Mouse (Mus musculus) adrenal gland, adult (tissue): ENCODE measurements around the gene Bbs12.

ENCODE experiments used
- DNase-seq, 2 experiments: peaks; one replicate each; pipeline ENCODE4 v3.0.0; 2022 to 2023; ENCODE audit warnings: low spot score in 1 of 2; ENCODE audit not compliant: inconsistent age in 2 of 2

Bbs12 gene

DNA sequence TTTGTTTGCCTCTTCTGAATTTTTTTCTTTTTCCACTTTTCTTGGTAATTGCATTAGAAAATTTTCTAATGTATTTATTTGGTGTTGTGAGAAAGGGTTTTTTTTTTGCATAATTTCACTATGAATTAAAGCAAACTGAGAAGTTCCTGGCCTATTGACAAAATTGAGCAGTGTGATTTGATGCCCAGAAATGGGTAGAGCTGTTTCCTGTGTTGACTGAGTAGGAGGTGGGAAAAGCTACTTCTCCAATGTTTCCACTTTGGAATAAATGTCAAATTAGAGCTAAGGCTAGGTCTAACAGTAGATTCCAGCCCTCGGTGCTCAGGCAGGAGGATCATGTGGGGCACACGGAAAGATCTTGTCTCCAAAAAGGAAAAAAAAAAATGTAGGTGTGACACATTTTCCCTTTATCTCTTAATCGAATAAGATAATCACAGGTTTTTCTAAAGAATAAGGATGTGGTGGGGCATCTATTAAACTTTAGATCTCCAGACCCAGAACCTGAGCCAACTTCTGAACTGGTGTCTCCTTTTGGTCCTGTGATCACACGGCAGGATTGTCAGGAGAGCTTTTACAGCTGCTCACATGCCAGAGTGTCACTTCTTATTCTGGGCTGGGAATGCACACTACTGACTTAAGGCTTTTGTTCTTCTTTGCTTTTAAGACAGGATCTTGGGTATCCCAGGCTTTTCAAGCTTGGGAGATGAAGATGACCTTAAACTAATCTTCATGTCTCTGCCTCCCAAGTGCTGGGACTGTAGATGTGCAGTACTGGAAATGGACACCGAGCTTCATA is 13.2 kb downstream of the Bbs12 start:
- no peak for DNase-seq

DNA sequence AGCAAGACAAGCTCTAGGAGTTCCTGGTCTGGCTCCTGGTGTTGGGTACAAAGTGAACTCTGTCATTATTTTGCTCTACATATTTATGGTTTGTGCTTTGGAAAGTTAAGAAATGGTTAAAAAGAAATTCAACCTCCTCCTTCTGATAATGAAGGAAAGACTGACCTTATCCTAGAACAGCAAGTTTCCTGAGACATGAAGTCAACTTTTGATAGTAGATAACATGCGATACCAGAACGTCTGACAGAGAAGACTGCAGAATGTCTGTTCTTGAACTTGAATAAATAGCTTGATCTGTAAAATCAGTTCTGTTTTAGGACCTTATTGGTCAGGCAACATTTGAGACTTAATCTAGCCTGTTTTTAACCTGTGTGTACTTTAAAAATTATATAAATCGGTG is 14.3 kb downstream of the Bbs12 start:
- no peak for DNase-seq

DNA sequence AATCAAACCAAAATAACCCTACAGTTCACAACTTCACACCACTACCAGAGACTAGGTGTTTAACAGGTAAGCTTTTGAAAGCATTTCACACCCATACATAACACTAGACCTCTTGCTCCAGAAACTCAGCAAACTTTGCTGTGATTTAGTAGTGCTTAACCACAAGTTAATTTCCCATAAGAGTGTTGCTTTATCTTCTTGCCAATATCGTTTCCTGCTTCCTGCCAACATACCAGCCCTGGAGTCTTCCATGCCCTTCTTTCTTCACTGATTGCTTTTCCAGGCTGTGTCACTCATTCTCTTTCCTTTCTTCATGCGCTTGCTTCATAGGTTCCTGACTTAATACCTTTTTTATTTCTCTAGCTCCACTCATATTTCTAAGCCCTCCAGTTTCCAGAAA is 16.1 kb downstream of the Bbs12 start:
- no peak for DNase-seq

DNA sequence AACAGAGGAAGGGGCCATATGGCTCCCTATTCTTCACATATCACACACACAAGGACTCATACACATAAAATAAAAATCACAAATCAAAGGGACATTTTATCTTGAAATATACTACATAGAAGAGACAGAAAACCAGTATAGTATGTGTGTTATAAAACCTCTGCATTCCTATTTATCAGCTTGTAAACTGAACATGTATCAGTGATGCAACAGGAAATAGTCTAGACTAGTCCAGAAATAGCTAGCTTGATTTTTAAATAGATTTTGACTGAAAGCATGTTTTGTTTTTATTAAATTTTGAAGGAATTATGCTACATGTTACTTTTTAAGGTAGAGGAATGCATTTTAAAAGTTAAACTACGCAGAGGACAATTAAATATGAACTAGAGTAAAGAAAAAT is 17.6 kb downstream of the Bbs12 start:
- no peak for DNase-seq

DNA sequence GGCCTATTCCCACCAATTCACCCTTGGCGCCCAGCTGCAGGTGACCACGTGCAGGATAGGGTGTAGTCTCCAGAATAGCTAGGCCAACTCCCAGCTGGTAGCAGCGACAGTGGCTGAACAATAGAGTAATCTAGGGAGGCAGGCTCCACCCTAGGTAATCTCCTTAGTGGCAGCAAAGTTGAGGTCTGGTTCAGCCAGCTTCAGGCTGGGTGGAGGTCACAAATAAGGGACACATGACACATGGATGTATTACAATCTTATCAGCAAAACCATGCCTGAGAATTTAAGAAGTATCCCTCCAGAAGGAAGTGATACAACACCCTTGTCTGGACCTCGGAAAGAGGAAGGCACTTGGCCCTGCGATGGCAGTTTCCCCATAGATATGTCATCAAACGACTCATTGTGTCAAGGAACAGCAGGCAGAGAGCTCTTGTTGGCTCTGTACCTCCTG is 19.7 kb downstream of the Bbs12 start:
- DNase-seq: no peak

DNA sequence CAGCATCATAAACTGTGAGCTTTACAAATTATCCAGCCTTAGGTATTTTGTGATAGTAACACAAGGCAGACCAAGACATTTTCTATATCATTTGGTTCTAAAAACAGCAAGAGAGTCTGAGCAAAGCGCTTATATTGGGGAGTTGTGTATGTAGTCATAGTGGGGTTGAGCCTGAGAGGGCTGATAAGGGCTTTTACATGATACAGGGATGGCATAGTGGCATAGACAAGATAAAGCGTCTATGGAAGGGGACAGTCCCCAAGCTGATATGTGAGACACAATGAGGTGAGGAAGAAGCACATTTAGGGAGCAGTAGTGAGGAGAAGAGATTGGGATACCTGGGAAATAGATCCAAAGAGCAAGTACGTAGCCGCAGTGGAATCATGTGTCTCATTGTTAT is 21.7 kb downstream of the Bbs12 start:
- DNase-seq: no peak

DNA sequence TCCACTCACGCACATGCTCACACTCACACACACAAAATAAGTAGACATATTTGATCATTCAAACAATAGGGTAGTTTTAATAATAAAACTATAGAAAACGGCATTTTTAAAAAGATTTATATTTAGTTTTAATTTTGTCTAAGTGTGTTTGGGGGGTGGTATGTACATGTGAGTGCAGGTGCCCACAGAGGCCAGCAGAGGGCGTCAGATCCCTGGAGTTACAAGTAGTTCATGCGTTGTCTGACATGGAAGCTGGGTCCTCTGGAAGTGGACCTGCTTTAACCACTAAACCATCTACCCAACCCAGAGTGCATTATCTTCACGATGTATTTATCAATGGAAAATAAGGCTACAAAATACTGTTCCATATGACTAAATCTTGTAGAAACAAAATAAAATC is 28.8 kb downstream of the Bbs12 start:
- peak; percentile 34 to 73 for DNase-seq

DNA sequence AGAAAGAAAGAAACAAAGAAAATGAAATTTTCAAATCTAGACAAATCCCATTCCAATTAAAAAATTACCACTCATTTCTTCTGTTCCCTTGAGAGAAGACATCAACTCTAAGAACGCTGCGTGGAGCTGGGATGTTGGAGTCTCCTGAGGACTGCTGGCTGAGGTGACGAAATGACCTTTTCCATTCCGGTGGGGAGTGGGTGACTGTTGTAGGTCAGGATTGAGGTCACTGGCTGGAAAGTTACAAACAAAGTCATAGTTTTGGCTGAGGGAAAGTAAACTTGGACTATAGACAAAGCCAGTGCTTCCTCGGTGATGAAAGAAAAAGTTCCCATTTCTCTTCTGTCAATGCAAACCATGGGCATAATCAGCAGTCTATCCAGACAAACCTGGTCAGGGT is 30.5 kb downstream of the Bbs12 start:
- DNase-seq: no peak

DNA sequence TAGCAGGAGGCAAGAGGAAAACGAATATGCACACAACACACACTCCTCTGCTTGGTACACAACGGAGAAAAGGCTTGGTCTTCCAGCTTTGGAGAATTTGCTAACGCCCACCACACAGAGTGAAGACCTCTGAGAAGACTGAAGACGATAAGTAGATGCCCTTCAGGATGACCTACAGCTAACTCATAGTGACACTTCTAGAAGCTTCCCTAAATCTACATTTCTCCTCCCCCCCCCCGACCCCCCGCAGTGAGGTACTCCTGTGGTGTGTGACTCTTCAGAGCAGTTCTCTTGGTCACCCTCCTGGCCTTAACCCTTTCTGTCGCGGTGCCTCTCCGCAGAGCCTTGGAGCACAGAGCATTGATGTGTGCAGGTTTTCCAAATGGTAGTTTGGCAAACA is 35.3 kb downstream of the Bbs12 start:
- DNase-seq: no peak

DNA sequence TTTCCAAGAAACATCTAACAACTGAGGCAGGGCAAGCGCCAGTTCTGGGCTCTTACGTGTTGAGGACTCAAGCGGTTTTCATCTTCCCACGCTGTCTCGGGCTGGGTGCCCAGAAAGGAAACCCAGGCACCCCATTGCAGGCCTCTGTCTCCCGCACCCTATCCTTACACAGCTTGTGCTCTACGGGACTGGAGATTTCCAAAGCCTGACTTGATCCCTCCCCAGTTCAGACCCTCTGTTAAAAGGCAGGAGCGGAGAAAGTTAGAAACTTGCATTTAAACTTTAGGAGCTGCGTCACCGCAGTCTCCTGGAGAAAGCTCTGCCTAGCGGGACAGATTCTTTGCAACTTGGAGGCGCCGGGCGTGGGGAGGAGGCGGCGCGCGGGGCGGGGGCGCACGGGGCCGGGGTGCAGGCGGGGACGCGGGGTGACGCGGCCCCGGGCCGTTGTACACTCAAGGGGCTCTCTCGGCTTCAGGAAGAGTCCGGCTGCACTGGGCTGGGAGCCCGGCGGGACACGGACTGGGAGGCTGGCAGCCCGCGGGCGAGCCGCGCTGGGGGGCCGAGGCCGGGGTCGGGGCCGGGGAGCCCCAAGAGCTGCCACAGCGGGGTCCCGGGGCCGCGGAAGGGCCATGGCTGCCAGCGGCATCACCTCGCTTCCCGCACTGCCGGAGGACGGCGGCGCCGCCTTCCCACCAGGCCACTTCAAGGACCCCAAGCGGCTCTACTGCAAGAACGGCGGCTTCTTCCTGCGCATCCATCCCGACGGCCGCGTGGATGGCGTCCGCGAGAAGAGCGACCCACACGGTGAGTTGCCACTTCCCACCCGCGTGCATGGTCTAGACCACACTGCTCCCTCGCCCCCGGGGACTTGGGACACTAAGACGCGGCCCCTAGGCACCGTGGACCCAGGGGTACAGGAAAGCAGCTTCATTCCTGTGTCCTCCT is 36.1 kb downstream of the Bbs12 start, which contains the start of gene Fgf2:
Gene Fgf2, plus strand, starts transcription at position 126 of the 945 bp plus-strand sequence.
- DNase-seq: peak; percentile 47 to 81

DNA sequence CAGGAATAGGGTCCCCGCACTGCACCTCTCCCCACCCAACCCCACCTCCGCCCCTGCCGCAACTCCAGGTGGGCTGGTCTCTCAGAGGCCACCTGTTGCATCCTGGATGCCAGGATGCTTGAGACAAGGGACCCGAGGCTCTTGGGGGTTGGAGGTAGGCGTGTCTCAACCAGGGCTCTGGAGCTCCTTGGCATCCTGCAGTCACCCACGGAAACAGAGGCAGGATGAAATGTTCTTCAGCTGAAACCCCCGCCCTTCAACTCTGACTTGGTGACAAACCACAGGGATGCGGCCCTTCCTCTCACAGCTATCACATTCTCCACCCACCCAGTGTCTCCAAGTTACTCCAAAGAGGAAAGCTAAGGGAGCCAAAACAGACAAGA is 36.8 kb downstream of the Bbs12 start:
- no peak for DNase-seq

DNA sequence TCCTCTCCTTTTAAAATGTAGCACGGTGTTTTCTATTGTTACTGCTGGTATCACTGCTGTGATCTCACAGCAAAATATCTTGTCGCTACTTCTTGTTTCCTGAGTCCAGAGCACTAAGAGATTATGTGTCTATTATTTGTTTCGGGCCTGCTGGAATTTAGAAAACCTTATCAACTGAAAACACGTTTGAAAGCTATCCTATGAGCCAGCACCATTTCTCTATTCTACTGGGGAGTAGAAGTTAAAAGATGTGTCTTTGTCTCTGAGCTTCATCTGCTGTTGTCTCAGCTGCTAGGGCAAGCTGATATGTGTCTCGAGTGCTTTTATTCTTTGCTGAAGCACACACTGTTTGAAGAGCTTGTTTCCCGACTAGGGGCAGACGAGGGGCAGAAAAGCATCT is 38.0 kb downstream of the Bbs12 start:
- DNase-seq: no peak

DNA sequence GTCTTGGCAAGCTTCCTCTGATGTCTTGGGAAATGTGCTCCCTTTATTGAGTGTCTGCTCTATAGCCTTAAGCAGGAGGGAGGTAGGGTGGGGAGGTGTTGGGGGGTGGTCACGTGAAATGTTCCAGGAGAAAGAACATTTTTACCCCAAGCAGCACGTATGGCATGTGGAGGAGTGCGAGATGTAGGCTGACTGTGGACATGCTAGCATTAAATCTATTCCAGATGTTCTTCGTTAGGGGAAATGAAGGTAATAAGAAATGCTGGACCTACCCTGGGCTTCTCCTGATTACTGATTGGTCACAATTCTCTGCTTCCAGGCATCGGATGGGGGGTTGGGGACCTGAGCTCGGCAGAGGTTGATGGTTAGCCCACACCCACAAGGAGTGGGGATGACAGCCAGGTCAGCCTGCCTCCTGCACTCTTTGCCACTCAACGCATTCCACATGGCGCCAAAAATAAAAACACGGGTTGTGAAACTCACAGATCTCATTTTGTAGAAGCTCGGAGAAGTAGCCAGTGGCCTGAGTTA is 41.7 kb downstream of the Bbs12 start:
- DNase-seq: no peak

DNA sequence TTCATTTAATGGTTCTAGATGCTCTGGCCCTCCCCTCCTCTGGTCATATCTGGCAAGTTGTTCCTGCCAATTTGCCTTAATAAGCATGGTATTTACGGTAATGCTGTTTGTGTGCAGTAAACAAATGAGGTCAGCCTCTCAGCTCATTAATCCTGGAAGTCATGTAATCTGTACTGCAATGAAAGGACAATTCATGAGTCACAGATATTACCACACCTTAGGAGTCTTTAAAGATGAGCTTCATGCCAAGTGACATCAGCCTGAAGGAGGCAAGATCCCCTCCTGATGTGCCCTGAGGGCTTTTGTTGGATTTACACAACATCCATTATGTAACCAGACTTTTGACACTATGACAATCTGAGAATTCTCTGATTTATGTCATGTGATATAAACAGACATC is 42.4 kb downstream of the Bbs12 start:
- peak in 1 of 2 experiments; percentile 37 for DNase-seq

DNA sequence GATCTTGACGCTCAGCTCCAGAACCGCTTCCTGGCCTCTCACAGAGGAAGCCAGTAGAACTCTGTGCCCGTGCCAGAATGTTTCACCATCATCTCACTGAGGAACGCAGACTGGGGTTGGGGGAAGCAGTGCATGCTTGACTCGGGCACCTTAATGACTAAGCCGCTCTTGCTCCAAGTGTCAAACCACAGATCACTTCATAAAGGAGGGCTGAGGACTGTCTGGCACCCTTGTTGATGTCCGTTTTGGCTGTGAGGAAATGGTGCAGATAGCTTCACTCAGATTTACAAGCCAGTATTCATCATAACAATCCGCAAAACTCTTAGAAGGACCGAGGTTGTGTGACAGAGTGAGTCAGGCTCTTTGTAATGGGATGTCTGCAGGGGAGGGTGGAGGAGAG is 48.4 kb downstream of the Bbs12 start:
- no peak for DNase-seq

DNA sequence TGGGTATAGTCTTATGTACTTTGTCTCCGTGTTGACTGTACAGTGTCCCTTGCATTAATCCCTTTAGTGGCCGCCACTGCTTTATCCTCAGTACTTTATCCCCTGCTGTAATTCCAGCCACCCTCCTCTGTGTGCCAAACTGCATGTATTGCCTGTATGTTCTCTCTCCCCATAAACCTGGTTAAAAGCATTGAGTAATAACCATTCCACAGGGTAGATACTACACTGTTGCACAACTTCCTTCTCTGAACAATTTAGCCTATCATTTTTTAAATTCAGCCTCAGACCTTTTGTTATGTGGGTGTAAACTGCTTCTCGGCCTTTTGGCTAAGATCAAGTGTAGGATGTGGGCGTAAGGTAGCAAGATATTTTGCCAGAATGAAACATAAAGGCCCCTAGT is 52.8 kb downstream of the Bbs12 start:
- no peak for DNase-seq

DNA sequence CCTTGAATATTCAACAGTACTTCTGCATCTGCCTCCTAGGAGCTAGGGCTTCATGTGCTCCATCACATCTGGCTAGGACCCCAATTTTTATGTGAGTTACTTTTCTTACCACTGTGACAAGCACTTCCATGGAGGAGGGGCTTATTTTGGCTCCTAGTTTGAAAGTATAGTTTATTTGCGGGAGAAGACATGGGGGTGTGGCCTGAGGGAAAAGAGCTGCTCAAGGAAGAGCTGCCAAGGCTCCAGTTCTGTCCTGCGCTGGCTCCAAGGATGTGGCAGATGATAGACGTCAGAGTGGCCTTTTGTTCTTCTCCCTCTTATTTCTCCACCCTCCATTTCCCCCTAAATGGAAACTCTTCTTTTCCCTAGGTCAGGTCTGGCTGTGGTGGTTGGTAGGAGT is 53.6 kb downstream of the Bbs12 start:
- no peak for DNase-seq

DNA sequence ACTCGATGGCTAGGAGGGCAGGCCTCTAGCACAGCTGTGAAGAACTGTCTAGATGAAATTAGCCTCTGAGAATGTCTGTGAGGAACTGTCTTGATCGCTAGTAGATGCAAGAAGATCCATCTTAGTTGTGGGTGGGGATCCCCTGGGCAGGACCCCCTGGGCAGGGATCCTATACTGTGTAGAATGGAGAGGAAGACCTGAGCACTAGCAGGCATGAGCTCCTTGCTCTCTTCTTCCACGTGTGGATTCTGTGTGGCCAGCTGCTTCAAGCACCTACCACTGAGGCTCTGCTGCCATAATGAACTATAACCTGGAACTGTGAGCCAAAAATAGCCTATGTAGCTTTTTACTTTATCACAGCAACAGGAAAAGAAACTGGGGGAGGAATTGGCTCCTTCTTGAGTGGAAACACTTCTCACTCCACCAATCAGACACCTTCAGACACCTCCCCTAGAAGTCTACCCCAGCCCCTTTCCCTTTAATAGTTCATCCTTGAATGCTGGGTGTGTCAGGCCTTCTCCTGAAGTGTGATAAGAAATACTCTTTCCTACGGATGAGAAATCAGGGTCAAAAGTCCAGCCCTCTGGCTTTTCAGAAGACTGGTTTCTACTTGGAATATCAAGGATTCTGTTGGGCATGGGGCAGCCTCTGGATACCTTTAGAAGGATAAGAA is 54.2 kb downstream of the Bbs12 start:
- DNase-seq: no peak

DNA sequence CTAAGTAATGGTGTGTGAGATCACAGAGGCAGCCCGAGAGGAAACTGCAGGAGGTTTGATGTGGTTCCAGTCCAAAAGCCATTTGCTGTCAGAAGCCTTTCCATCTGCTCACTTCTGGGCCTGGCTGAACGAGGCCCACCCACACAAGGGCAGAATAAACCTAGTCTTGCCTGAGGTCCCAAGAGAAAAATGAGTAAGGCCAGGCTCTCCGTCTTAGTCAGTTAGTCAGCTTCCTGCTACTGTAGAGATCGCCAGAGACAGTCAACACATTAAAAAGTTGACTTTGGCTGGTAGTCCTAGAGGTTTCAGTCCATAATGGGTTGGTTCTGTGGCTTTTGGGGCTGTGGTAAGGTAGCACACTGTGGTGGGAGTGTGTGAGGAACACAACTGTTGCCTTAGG is 58.1 kb downstream of the Bbs12 start:
- no peak for DNase-seq
